Mouse (Mus musculus) forebrain, postnatal 0 days (tissue): ENCODE measurements at regions not wholly inside any gene's neighbourhood (a gene's known extent, or its start where the extent isn't known, plus 50 kb on each side); places are given as distances from the start of the nearest gene placed in this dataset.

ENCODE experiments used
- ATAC-seq: fragments of 200-750 bp; cut with Nextera tagmentation; 2 replicates; pipeline ENCODE4 v1.8.0; 2017; ENCODE audit warnings: mild to moderate bottlenecking, moderate library complexity
- DNase-seq: peaks from one replicate; pipeline ENCODE4 v3.0.0-alpha.2; 2015
- H3K27ac ChIP-seq: fragments of 300-500 bp; sonication (generic); 2 replicates; pipeline ENCODE4 v1.5.1; 2014; ENCODE audit warnings: low read depth, mild to moderate bottlenecking, antibody characterized with exemption, low read length, moderate library complexity, mixed read lengths
- H3K27me3 ChIP-seq: fragments of 300-500 bp; sonication (generic); 2 replicates; pipeline ENCODE4 v1.6.1; 2014; ENCODE audit warnings: mild to moderate bottlenecking, low read length, mixed read lengths; ENCODE audit not compliant: insufficient read depth
- H3K36me3 ChIP-seq: fragments of 300-500 bp; sonication (generic); 2 replicates; pipeline ENCODE4 v1.6.1; 2014; ENCODE audit warnings: mild to moderate bottlenecking, moderate library complexity; ENCODE audit not compliant: insufficient read depth
- H3K4me1 ChIP-seq: fragments of 300-500 bp; sonication (generic); 2 replicates; pipeline ENCODE4 v1.6.1; 2014; ENCODE audit warnings: antibody characterized with exemption; ENCODE audit not compliant: insufficient read depth
- H3K4me2 ChIP-seq: fragments of 300-500 bp; sonication (generic); 2 replicates; pipeline ENCODE4 v1.6.1; 2014; ENCODE audit warnings: low read depth, mild to moderate bottlenecking, moderate library complexity
- H3K4me3 ChIP-seq: fragments of 300-500 bp; sonication (generic); 2 replicates; pipeline ENCODE4 v1.5.1; 2014; ENCODE audit warnings: low read depth, low read length, mixed read lengths
- H3K9ac ChIP-seq: fragments of 300-500 bp; sonication (generic); 2 replicates; pipeline ENCODE4 v1.6.1; 2014; ENCODE audit warnings: mild to moderate bottlenecking
- H3K9me3 ChIP-seq: fragments of 300-500 bp; sonication (generic); 2 replicates; pipeline ENCODE4 v1.6.1; 2016; ENCODE audit warnings: low read length
- CTCF ChIP-seq: sonication (generic); IDR thresholded peaks from 2 replicates; pipeline ENCODE4 v1.5.1; 2016; ENCODE audit warnings: antibody characterized with exemption, control low read depth, low read depth
- WGBS: fragments of 180-500 bp; shearing (Covaris S2); extraction: QIAGEN DNeasy Blood & Tissue Kit; methylation state at CpG from one replicate; pipeline ENCODE4 v1.1.7; 2014; 5-methylcytosine and 5-hydroxymethylcytosine counted together
- microRNA-seq, 2 experiments: library from miRNA; unstranded; fragments of <30 nt; microRNA quantifications; one replicate each; pipeline ENCODE4; 2016

DNA sequence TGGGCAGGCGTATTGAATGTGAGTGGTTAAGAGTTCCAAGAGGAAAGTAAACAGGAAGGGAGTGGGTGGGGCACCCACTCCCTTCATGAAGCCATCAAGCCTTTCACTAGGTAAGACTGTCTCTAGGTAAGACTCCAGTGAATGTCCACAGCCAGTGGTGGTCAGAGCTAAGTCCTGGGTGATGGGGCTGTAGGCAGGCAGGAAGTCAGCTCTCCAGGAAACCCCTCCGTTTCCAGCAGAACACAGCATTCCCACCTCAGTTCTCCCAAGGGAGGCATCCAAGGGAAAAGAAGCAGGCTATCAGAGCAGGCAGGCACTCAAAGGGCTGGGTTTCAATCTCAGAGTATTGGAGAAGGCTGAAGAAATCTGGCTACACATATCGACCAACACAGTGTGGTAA lies 66.2 kb downstream of the Tmem174 start:
- ATAC-seq: no peak
- no peaks in the 10 kb centered on the region for H3K9me3 ChIP-seq
- no peak overlapping the region for H3K9ac ChIP-seq
- TF ChIP-seq CTCF: no peak
- no peak overlapping the region for H3K27ac ChIP-seq
- H3K4me2 ChIP-seq: no peak overlapping the region
- peaks cover 64% of the 10 kb centered on the region for H3K27me3 ChIP-seq
- H3K4me3 ChIP-seq: no peak overlapping the region
- H3K4me1 ChIP-seq: no peaks in the 10 kb centered on the region
- no peaks in the 10 kb centered on the region for H3K36me3 ChIP-seq
- WGBS: 38% methylated on average over 3 of the region's 3 CpGs
- no peak for DNase-seq

DNA sequence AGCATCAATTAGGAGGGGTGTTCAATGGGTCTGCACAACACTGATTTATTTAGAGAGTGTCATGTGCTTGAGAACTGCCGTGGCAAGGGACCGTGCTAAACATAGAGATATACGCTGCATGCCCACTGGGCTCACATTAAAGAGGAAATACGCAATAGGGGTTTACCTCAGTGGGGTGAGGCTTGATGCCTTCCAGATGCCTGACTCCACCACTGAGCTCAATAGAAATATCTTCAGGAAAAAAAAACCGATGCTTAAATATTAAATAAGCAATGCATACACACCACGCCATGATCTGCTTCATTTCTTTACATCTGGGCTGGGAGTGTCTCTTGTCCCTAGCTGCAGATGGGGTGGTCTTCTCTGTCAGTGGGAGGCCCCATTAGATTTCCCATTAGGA lies 63.9 kb upstream of the Gm10320 start:
- no peak for TF ChIP-seq CTCF
- Histone ChIP-seq H3K9ac (no peak overlapping the region), H3K4me1 (no peaks in the 10 kb centered on the region), H3K36me3 (no peaks in the 10 kb centered on the region), H3K9me3 (no peaks in the 10 kb centered on the region), H3K4me3 (no peak overlapping the region), H3K27ac (no peak overlapping the region), H3K4me2 (no peak overlapping the region), H3K27me3 (no peaks in the 10 kb centered on the region)
- ATAC-seq: no peak
- 74% methylated on average over 6 of the region's 6 CpGs for WGBS
- no peak for DNase-seq

DNA sequence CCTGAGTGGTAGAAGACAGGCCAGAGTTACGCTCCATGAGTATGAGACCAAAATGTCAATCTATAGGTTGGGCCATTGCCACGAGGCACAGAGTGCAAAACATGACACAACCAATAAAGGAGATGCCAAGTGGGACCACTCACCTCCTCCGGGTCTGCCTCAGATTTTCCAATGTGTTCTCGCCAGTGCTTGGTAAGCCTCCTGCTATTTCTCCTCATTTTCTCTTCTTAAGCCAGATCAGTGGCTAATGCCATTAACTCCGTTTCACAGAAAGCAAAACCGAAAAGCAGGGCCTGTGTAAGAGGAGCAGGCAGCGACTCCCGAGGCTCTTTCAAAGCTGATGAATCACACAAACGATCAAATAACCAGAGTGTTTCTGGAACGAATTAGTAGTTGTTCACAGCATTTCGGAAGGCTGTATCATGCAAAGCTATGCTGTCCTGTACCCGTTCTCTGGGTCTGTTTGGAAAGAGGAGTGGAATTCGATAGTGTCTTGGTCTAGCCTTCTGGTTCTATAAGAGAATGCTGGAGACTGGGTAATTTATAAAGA lies 59.7 kb upstream of the Gm10320 start:
- no peaks in the 10 kb centered on the region for H3K9me3 ChIP-seq
- no peak for DNase-seq
- ATAC-seq: no peak

GRCm38 (mm10) chr13:98547223-98547622 lies 55.4 kb upstream of the Gm10320 start:
- H3K9ac ChIP-seq: no peak overlapping the region
- no peak overlapping the region for H3K4me3 ChIP-seq
- DNase-seq: no peak
- ATAC-seq: no peak
- TF ChIP-seq CTCF: no peak
- no peaks in the 10 kb centered on the region for H3K9me3 ChIP-seq
- 83% methylated on average over 5 of the region's 5 CpGs for WGBS
- no peak overlapping the region for H3K27ac ChIP-seq
- H3K36me3 ChIP-seq: no peaks in the 10 kb centered on the region
- no peaks in the 10 kb centered on the region for H3K27me3 ChIP-seq
- no peaks in the 10 kb centered on the region for H3K4me1 ChIP-seq
- H3K4me2 ChIP-seq: no peak overlapping the region

More for the DNA sequence above, 59.7 kb upstream of the Gm10320 start:
- Histone ChIP-seq H3K4me3 (no peak overlapping the region), H3K27me3 (no peaks in the 10 kb centered on the region), H3K4me2 (no peak overlapping the region), H3K9ac (no peak overlapping the region), H3K27ac (no peak overlapping the region), H3K36me3 (no peaks in the 10 kb centered on the region), H3K4me1 (no peaks in the 10 kb centered on the region)
- TF ChIP-seq CTCF: no peak
- WGBS: 67% methylated on average over 13 of the region's 13 CpGs

- Histone ChIP-seq H3K27ac (no peak overlapping the region), H3K9me3 (no peaks in the 10 kb centered on the region), H3K36me3 (no peaks in the 10 kb centered on the region), H3K9ac (no peak overlapping the region), H3K4me2 (no peak overlapping the region), H3K4me1 (no peaks in the 10 kb centered on the region), H3K27me3 (0 out of 2 replicates have a peak, but pooled peaks cover 2% of the 10 kb centered on the region), H3K4me3 (no peak overlapping the region)
- 18% methylated on average over 5 of the region's 5 CpGs for WGBS
- DNase-seq (no peak), ATAC-seq (no peak)
- TF ChIP-seq CTCF: no peak
These were observed 54.3 kb upstream of the Gm10320 start for GRCm38 (mm10) chr13:98546116-98546515.

DNA sequence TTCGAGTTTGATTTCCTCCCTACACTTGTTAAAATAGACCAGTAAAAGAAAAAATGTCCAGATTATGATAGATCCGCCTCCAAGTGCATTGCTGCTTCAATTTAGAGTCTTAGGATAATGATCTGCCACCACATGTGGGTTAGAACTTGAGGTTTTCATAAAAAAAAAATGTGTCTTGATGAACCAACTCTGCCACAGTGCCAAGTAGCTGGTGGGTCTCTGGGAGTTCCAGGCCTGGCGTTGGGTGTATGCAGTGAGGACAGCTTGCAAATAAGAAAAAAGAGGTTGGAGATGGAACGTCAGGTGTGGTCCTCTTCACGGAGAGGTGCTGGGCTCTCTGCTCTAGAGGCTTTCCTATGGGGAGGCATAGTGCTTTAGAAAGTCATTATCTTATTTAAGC lies 53.6 kb upstream of the Gm10320 start:
- no peak for ATAC-seq
- no peak overlapping the region for H3K4me2 ChIP-seq
- H3K27ac ChIP-seq: no peak overlapping the region
- no peaks in the 10 kb centered on the region for H3K9me3 ChIP-seq
- no peak for TF ChIP-seq CTCF
- H3K9ac ChIP-seq: no peak overlapping the region
- DNase-seq: no peak
- no peaks in the 10 kb centered on the region for H3K36me3 ChIP-seq
- WGBS: 48% methylated on average over 5 of the region's 5 CpGs
- 0 out of 2 replicates have a peak, but pooled peaks cover 3% of the 10 kb centered on the region for H3K27me3 ChIP-seq
- no peak overlapping the region for H3K4me3 ChIP-seq
- H3K4me1 ChIP-seq: no peaks in the 10 kb centered on the region

DNA sequence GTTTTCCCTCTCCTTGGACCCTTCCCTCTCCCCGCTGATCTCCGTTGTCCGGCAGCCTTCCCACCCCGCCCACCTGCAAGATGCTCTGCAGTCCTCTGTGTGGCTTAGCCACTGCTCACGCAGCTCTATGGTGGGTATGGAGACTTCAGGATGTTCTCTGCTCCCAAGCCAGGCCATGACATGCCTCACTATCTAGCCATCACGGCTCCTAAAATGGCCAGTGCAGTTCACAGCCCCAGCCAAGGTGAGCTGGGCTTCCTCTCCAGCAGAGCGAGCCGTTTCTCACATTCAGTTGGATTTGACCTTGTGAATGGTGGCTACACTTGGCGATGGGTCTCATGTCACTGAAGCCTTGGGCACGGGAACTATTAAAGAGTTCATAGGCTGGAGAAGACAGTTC lies 52.2 kb upstream of the Gm10320 start:
- no peak overlapping the region for H3K4me2 ChIP-seq
- TF ChIP-seq CTCF: no peak
- no peaks in the 10 kb centered on the region for H3K9me3 ChIP-seq
- H3K4me3 ChIP-seq: no peak overlapping the region
- no peaks in the 10 kb centered on the region for H3K4me1 ChIP-seq
- no peaks in the 10 kb centered on the region for H3K36me3 ChIP-seq
- no peak overlapping the region for H3K27ac ChIP-seq
- H3K27me3 ChIP-seq: 0 out of 2 replicates have a peak, but pooled peaks cover 3% of the 10 kb centered on the region
- 92% methylated on average over 10 of the region's 10 CpGs for WGBS
- no peak for DNase-seq
- no peak for ATAC-seq
- no peak overlapping the region for H3K9ac ChIP-seq

Small RNAs in the stretch of these regions (microRNA-seq; reads per million reads assigned to microRNA genes)
- 0 reads per million in 2 experiments for gene Gm22698
